Mouse (Mus musculus) G1E (cell line): ENCODE results near the gene Pdcd1lg2.
A peak's percentile ranks its signal among the peaks of the same experiment; 100 is the strongest.

Experiments
- CTCF ChIP-seq: IDR thresholded peaks from 2 replicates; pipeline ENCODE4 v1.5.1; 2012; ENCODE audit warnings: low read depth, low read length, inconsistent platforms, mixed read lengths
- POLR2AphosphoS5 ChIP-seq: IDR thresholded peaks from 2 replicates; pipeline ENCODE4 v1.6.1; 2012; ENCODE audit warnings: low read depth, low read length, inconsistent platforms; ENCODE audit not compliant: insufficient replicate concordance
- TAL1 ChIP-seq: conservative IDR thresholded peaks from 2 replicates; pipeline ENCODE4 v1.6.1; 2012; ENCODE audit warnings: low read depth, low read length, inconsistent platforms, mixed read lengths

DNA sequence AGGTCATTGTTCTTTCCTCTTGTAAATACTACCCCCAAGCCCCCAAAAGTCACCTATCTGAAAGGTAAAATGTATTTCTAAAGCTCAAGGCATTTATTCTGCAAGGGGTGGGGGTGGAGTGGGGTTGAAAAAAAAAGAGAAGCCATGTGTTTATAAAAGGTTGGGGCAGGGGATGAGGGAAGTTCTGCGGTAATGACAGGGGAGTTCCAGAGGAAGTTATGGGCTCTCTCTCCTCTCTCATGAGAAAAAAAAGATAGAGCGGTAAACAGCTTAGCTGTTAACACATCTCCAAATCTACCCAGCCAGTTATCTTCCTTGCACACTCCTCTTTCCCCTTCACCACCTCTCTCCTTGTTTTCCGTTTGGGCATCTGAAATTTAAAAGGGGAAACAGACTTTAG is 20.2 kb downstream of the Pdcd1lg2 start:
- TF ChIP-seq CTCF (no peak), POLR2AphosphoS5 (no peak), TAL1 (peak; percentile 47)
